Mouse (Mus musculus) neural tube, embryonic 10.5 days (tissue): ENCODE results near the gene Cish.
A peak's percentile ranks its signal among the peaks of the same experiment; 100 is the strongest.

Source experiments
- DNase-seq: peaks from one replicate; pipeline ENCODE4 v3.0.0-alpha.2; 2017; ENCODE audit warnings: low spot score; ENCODE audit errors: extremely low spot score

Gene Cish

DNA sequence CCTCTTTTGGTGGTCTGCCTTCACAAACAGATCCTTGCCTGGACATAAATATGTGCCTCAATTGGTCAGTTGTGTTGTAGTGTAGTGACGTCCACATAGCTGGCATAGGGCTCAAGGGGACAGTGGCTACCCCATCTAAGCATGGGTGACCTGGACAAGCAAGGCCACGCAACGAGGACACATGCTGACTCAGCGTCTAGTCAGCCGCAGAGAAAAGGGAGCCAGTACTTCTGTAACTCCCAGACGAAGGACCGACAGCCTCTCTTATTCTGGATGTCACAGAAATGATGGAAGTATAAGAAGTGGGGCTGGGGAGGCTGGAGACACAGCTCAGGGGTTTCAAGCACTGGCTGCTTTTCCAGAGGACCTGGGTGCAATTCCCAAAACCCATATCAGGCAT, 18.2 kb upstream of the Cish start:
- DNase-seq = no peak

DNA sequence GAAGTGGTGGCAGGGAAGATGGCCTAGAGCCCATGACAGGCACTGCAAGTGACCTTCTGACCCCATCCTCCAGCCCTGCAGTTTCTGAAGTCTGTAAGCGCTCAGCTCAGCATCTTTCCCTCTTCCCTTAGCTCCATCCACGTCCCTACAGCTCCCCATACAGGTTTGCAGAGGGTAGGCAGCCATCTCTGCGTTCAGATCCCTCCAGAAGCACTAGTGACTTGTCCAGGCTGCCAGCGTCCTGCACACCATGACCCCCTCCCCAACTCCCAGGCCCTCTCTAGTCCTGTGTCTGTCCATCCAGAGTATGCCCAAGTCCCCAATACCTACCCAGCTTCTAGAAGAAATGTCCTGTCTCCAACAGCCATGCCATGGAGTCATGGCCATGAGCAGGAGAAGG, 17.7 kb upstream of the Cish start:
- DNase-seq = no peak

DNA sequence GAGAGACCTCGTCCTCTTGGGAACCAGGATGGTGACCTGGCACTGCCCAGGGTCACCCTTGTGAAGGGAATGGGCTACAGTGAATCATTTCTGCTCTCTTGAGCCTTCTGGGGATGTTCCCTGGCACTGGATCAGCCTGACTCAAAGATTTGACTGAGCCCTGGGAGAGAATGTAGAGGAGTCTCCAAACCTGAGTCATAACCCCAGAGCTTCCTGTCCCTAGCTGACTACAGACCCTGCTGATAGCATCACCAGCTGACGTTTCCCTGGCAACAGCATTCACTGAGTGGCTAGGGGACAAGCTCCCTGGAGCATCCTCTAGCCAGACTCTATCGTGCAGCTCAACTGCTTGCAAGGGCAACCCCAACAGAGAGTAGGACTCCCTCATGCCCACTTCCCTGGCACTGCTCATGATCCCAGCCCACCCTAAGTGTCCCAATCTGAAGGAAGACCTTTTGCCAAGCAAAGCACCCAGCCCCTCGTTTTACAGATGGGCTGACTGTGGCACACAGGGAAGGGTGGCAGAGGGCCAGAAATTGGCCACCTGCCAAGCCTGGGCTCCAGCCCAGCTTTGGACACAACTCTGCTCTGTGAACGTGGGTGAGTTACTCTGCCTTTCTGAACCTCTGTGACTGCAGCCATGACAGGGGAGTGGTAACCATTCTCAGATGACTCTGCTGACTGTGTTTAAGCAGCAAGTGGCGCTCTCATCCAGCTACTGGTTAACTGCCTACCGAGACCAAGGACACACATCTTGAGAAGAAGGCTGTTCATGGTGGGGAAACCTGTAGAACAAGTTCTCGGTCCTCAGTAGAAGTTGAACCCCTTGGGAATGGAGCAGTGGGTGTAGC, 17.1 kb upstream of the Cish start:
- no peak for DNase-seq

DNA sequence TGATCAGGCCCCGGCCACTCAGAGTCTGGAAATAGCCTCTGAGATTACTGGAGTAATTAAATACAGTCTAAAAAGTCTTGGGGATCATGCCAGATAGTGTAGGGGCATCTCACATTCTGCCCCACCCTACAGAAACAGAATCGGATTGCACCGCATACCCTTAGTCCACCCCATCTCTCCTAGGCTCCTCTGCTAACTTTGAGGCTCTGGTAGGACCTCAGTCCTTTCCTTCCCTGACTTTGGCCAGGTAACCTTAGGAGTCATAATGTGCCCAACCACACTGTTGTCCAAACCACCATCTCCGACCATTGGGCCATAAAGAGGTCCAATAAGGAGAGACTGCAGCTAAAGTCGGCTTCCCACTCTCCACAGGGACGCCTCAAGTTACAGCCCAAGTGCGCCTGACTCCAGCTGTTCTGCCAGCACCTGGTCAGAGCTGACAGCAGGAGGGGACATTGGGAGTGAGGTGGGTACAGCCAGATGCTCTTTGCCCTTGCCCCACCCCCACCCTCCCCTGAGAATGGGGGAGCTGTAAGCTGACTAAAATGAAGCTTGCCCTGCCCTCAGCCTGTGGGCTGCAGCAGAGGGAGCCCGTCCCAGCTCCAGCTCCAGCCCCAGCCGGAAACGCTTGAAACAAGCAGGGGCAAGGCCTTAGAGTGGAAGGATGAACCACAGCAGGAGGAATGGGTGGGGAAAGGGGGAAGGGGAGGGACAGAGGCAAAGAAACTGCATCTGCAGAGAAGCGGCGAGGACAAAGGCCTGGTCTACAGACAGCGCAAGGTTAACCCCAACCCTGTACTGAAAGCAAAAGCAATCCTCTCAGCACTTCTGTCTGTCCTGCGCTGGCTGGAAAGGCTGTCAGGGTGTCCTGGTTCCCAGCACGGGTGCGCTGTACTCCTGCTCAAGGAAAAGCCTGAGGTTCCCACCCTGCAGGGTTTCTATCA, 16.2 kb upstream of the Cish start:
- DNase-seq = peak; percentile 43

DNA sequence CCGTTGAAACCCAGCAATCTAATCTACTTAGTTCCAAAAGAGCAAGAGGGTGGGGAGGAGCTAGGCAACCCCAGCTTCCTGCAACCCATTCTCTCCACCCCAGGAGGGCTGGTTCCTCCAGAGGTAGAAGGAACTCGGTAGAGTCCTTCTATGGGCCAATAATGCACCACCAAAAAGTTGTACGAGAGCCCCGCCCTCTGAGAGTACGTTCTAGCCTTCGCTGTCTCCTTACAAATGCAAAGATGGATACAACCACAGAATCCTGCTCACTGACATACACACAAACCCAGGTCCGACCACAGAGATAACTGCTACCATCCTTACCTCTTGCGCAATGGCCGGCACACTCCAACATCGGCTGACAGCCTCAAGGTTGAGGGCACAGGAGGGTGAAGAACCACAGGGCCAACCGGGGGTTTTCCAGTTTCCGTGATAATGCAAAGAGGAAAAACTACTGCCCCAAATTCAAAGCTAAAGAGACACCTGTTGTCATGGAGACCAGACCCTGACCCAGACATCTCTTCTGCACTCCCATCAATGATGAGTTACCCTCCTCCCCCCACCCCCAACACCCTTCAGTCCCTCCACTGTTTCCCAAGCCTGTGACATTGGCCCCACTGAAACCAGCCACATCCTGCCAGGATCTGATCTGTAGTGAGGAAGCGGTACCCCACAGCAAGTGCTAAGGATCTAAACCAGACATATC, 15.4 kb upstream of the Cish start:
- DNase-seq = no peak

DNA sequence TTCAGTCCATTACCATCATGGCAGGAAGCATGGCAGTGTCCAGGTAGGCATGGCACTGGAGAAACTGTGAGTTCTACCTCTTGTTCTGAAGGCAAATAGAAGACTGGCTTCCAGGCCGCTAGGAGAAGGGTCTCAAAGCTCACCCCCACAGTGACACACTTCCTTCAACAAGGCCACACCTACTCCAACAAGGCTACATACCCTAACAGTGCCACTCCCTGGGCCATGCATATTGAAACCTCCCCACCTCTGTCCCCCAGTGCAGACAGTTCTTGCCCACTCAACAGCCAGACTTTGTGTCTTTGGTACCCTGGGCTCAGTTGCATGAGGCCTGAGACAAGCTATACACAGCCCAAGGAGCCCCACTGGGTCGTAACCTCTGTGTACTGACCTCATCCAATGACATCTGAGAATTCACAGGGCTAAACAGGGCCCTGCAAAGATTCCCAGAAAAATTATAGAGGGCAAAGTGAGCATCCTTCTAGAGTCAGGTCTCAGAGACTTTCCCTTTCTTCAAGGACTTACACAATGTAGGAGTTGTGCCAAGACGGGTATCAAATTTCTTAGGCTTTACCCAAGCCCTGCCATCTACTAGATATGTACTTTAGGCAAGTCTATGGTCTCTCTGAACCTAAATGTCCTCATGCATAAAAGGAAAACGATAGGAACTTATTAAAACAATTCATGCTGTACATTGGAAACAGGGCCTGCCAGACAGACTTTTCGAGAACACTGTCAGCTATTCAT, 14.4 kb upstream of the Cish start:
- no peak for DNase-seq

DNA sequence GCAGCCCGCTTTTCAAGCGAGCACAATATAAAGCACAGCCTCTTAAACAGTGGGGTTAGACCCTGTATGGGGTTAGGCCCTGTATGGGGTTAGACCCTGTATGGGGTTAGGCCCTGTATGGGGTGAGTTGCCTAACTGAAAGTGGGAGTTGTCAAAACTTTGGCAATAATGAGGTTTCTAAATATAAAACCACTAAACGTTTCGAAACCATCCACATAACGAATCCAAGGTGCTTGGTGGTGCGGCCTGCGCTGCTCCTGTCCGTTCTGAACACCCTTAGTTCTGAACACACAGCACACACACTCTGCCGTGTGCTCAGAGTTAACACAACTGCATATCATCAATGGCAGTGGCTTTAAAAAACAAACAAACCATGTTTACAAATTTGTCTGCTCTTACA, 12.9 kb upstream of the Cish start:
- no peak for DNase-seq

DNA sequence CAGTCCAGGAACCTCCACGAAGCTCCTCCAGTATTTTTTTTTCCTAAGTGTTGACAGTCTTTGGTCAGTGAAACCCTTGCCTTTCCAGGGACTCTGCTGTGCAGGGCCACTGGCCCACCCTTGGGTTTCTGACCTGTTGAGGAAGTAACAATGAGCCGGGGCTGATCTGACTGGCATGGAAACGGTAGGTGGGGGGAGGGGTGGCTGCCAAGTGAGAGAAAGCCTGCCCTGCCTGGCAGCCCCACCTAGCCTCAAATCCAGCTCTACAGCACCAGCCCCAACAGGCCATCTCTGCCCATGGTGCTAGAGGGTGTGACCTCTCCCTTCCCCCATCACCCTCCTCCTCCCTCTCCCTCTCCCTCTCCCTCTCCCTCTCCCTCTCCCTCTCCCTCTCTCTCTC, 10.8 kb upstream of the Cish start:
- DNase-seq = no peak

DNA sequence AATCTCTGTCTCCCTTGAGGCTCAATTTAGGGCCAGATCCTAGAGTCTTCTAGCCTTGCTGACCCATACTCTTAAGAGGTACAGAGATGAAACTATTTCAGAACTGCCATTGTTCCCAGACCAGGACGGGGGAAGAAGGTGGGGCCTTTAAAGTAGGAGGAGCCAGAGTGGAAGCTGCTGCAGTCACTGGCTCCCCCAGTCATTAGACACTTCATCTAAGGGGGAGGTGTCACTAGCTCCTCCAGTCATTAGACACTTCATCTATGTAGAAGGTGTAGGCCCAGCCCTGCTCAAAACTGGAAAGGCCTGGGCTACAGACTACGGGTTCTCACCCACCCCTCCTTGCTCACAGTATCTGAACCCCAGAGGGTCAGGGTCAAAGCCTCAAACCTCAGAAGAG, 8.5 kb upstream of the Cish start:
- no peak for DNase-seq

DNA sequence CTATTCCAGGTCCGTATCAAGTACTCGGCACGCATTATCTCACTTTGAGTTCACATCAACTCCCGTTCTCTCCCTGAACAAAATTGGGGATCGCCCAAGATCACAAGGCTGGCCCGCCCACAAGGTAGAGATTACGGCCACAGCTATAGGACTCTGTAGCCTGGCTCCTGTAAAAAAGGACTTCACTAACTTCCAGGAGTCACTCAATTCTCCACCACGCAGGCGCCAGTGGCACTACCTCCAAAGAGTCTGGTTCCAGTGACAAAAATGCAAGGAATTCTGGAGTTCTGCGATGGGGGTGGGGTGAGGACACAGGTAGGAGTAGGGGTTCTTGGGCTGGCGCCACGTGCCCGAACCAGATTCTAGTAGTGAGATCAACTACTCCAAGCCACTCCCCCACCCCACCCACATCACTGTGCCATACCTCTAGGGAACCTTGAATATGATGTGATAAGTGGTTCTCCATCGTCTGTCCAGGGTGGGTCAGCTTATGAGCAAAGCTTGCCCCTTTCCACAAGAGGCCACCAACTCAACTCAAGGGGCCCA, 7.6 kb upstream of the Cish start:
- no peak for DNase-seq

DNA sequence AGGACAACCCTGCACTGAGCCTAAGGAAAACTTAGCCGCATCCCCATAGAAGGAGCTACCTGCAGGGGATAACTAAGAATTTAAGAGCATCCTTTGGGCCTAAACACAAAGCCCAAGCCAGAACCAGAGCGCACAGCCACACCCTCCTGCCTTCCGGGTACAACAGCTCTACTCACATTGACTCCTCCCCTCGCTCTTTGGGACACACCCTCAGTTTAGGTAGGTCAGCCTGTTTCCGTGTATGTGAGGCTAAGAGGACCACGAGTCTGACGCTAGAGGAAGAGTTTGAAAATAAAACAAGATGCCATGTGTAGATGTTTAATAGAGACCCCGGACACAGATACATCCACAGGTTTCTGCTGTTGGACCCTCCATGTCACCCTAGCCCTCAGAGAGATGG, 7.1 kb upstream of the Cish start:
- no peak for DNase-seq

DNA sequence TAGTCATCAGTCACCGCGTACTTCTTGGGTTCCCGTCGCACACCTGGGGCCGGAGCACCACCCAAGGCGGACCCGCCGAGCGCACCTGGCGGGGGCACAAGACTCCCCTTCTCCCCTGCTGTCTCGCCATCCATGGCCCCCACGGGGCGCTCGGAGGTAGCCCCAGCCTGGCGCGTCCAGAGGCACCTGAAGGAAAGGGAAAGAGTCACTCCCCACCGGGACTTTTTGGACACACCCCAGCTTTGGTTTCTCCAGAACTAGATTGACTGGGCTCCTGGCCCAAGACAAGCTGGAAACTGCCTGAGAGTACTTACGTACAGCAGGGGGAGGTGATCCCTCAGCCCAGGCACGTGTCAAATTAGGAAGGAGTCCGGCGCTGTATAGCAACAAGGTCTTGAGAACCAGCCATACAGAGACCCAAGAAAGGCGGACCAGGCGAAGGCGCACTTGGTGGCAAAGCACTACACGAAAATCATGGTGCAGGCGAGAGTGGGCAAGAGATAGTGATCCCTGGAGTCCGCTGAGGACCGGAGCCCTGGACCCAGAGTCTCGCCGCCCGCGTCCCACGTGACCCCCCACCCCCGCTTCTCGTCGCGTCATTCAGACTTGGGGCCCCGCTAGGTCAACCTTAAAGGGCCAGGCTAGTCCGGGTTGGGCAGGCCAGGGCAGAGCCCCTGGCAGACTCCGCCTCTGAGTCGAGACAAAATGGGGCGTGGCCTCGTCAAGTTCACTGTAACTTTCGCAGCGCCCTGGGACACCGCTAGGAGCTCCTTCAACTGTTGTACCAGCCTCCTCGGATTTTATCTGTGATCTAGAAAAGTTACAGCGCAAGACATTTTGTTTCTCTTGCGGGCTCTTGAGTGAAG, 6.4 kb upstream of the Cish start, which contains the start of gene Mapkapk3:
Gene Mapkapk3 (minus strand): TSS at position 667 of the 866 bp plus-strand sequence.
- DNase-seq = peak; percentile 81

DNA sequence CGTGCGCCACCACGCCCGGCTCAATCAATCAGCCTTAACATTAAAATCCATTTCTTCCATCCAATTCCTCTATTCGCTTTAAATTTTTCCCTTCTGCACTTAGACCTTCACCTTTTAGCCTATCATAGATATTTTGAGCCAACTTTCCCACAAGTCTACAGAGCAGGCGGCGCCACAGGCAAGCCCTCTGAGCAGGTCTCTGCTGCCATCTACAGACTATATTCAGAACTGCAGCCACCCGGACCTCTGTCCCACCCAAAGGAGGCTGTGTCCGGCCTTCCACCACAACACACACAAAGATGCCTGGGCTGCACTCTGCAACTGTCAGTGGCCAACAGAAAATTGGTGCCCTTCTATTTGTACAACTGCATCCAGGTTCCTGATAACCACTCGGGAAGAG, 4.9 kb upstream of the Cish start:
- DNase-seq = peak; percentile 84

DNA sequence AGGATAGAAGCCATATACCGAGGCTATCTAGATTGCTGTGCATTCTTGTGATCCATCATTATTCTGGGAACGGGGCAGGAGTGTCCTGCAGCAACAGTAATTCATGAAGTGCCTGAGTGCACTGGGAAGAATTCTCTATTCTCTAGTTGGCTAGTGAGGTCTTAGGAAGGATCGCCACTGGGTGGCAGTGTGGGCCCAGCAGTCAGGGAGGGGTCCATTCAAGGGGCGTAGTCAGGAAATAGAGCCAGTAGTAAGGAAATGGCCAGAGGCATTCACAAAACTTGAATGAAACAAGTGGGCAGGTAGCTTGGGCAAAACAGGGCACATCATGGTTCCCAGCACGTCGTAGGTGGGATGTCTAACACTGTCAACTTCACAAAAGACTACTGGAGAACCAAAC, 1.6 kb upstream of the Cish start:
- DNase-seq = peak; percentile 58

DNA sequence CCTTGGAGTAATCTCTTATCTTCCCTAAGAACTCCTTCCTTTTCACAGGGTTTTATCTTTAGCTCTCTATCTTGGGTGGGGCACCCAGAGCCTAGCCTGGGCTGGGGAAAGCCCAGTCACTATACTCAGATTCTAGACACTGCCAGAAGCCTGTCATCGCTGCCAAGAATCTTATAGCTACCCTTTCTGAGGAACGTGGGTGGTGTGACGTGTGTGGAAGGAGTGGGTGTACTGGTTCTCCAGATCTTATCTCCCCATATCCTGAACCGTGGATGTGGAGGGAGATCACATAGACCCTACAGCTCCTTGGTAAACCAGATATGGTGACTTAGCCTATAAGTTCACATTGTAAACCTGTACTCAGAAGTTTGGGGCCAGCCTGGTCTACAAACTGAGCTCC, 210 bp upstream of the Cish start:
- no peak for DNase-seq

DNA sequence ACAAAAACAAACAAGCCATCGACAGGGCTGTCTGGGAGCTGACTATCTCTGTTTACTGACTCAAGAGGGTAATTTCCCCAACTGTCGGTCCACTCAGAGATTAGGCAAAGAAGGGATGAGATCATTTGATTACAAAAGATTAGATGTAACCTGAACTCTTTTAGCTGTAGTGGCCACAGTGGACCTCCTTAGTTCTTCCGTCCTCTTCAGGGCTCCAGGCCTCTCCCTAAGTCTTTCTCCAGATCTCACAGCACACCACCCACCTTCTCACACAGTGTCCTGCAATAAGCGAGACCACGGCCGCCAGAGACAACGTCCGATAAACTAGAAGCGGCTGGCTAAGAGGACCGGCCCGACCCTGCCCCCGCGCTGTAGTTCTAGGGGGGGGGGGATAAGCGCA, 215 bp downstream of the Cish start:
- no peak for DNase-seq

DNA sequence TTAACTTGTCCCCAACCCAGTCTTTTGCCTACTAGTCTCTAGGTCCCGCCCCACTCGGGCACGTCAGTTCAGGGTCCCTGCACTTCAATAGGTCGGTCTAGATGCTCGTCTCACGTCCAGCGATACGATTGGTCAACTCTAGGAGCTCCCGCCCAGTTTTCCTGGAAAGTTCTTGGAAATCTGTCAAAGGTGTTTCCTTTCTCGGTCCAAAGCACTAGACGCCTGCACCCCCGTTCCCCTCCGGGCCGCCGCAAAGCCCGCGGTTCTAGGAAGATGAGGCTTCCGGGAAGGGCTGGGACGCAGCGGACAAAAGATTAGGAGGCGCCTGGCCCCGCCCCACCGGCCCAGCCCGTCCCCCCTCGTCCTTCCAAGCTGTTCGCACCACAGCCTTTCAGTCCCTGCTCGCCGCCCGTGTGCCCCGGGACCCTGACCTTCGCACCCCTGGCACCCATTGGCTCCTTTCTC, 707 bp downstream of the Cish start:
- peak; percentile 88 for DNase-seq

DNA sequence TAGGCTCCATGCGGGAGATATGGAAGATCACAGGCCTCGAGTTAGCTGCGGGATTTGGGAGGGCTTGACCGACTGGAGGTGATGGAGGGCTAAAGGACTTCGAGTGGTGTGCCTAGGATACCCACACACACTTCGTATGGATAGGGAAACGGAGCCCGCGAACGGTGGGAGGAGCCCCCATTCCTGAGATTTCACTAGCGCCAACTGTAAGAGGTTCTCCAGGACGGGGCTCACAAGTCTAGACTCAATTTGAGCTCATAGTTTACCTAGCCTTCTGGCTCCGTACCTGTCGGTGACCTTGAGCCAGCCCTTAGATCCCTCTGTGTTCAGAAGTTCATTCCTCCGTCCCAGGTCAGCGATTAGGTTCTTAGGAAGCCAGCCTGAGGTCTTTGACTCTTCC, 1.2 kb downstream of the Cish start:
- no peak for DNase-seq

DNA sequence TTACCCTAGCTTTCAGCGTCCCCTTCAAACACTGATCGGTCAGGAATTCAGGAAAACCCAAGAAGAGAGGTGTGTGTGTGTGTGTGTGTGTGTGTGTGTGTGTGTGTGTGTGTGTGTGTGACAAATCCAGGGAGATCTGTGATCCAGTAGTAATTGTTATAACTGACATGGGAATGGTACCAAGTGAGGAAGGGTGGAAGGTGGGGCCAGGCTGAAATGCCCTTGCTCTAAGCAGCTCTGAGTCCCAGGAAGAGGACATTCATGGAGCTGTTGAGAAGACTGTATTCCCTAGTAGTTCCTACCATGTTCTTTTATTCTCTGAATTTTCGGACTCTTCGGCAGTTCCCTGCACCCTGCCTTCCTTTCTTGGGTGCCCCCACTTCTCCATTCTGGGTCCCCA, 1.8 kb downstream of the Cish start:
- DNase-seq = no peak
